Mouse (Mus musculus) liver, embryonic 14.5 days (tissue): ENCODE measurements around the gene Cav1.

Experiments
- CTCF ChIP-seq: IDR thresholded peaks from 2 replicates; pipeline ENCODE4 v1.5.1; 2016; ENCODE audit warnings: antibody characterized with exemption, low read depth, control low read depth
- EP300 ChIP-seq: IDR thresholded peaks from 2 replicates; pipeline ENCODE4 v1.6.1; 2016; ENCODE audit warnings: antibody characterized with exemption, low read depth

- no peak for TF ChIP-seq CTCF
- TF ChIP-seq EP300 = no peak
Observed at GRCm38 (mm10) chr6:17377371-17377770, 71.2 kb downstream of the Cav1 start.
